Mouse (Mus musculus): ENCODE data around the gene Ncapd2.

GRCm38 (mm10) chr6:125191332-125192015 is at the start of gene Ncapd2, which contains the start of gene Mrpl51:
- TF ChIP-seq CTCF (IDR thresholded peaks at IDR 0.05; ENCODE audit: low read depth, low read length) (no peak), POLR2A (IDR thresholded peaks at IDR 0.05; ENCODE audit: insufficient read depth, low read length) (no peak)

Measured in ES-Bruce4 (cell line).